Comparison of ENCODE assay signal across 12 mouse cellular contexts in the genomic region with DNA sequence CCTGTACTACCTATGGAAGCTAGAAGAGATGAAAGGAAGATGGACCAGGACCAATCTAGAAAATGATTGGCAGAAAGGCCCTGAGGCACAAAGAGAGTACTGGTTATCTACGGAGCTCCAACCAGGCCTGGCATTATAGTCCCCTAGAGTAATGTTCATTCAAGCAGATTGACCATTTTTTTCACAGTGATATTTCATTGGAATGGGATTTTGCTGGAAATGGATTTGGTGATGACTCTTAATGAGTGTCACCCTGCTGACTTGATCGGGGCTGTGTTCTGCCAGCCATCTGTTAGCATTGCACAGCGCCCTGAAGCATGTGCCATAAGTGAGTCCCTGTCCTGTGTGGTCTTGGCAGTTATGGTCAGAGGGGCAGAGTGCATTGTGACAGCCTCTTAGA.
A peak's percentile ranks its signal among the peaks of the same experiment; 100 is the strongest.
DNase-seq lines count a peak whose midpoint lies in the region; ATAC-seq and TF ChIP-seq lines count a peak whose summit lies in the region.
"Had no signal": no experiment of that assay in that cellular context is flagged by ENCODE, and none has a peak within 500 bp of the region (broad histone marks: within the 10 kb centered on the region; RNA-seq: fewer than 3 reads in every experiment).

No protein-coding gene starts in this region.

- H3K27ac ChIP-seq in cortical plate, adult 2 months (ENCODE audit: insufficient read depth, low read length), result peak overlapping the region; percentile 67; the same call in 1 of the 2 replicates
- no peak overlapping the region for H3K27ac ChIP-seq in neural tube, embryonic 12.5 days
- H3K27ac ChIP-seq in stomach, postnatal 0 days (replicated peaks), result no peak overlapping the region
- H3K27ac ChIP-seq: embryonic facial prominence, embryonic 10.5 days; lung, embryonic 15.5 days had no signal

- H3K9ac ChIP-seq in neural tube, embryonic 12.5 days, result no peak overlapping the region
- H3K9ac ChIP-seq in stomach, postnatal 0 days (ENCODE audit: low read length), result no peak overlapping the region
- H3K9ac ChIP-seq: lung, embryonic 15.5 days had no signal

- no peaks in the 10 kb centered on the region for H3K36me3 ChIP-seq in neural tube, embryonic 12.5 days
- H3K36me3 ChIP-seq in stomach, postnatal 0 days (ENCODE audit: control insufficient read depth, insufficient read depth, low read length), result no peaks in the 10 kb centered on the region
- H3K36me3 ChIP-seq: embryonic facial prominence, embryonic 10.5 days; lung, embryonic 15.5 days had no signal

- peaks cover 5% of the 10 kb centered on the region for H3K4me1 ChIP-seq in cortical plate, adult 2 months (ENCODE audit: control insufficient read depth, insufficient read depth, low read length)
- H3K4me1 ChIP-seq in neural tube, embryonic 12.5 days, result 0 out of 2 replicates have a peak, but pooled peaks cover 5% of the 10 kb centered on the region
- H3K4me1 ChIP-seq in stomach, postnatal 0 days (replicated peaks; ENCODE audit: control insufficient read depth, insufficient read depth), result no peaks in the 10 kb centered on the region
- H3K4me1 ChIP-seq: lung, embryonic 15.5 days had no signal

- peak; percentile 65 for DNase-seq in left cerebral cortex, postnatal 4 days
- no peak for DNase-seq in left cerebral cortex, adult 8-10 months (ENCODE audit: low spot score in 2 of 2)
- DNase-seq in cerebellum, adult 18-20 months, result peak; percentile 75 to 85
- no peak for DNase-seq in stomach, postnatal 0 days (ENCODE audit: low spot score)
- no peak for DNase-seq in urinary bladder, postnatal 4 days (ENCODE audit: low spot score in 2 of 2)
- DNase-seq in frontal cortex, postnatal 25 days (ENCODE audit: low spot score in 2 of 2), result no peak
- DNase-seq: gastrocnemius, postnatal 25 days; kidney, postnatal 25 days had no signal

- no peak overlapping the region for H3K4me2 ChIP-seq in neural tube, embryonic 12.5 days (replicated peaks)
- H3K4me2 ChIP-seq in stomach, postnatal 0 days (replicated peaks; ENCODE audit: low read depth), result no peak overlapping the region
- H3K4me2 ChIP-seq: lung, embryonic 15.5 days had no signal

- TF ChIP-seq POLR2A in cortical plate, adult 2 months (IDR thresholded peaks at IDR 0.05; ENCODE audit: extremely low read depth, insufficient read depth, low read length), result no peak

- no peaks in the 10 kb centered on the region for H3K27me3 ChIP-seq in neural tube, embryonic 12.5 days (replicated peaks)
- no peaks in the 10 kb centered on the region for H3K27me3 ChIP-seq in stomach, postnatal 0 days (ENCODE audit: control insufficient read depth, insufficient read depth, low read length)
- H3K27me3 ChIP-seq: lung, embryonic 15.5 days had no signal

- TF ChIP-seq EP300 in stomach, postnatal 0 days (optimal IDR thresholded peaks at IDR 0.05), result no peak

- H3K4me3 ChIP-seq in cortical plate, adult 2 months (ENCODE audit: insufficient read depth, low read length), result no peak overlapping the region
- no peak overlapping the region for H3K4me3 ChIP-seq in neural tube, embryonic 12.5 days
- H3K4me3 ChIP-seq in stomach, postnatal 0 days (ENCODE audit: low read depth, low read length), result no peak overlapping the region
- H3K4me3 ChIP-seq: embryonic facial prominence, embryonic 10.5 days; lung, embryonic 15.5 days had no signal

- WGBS in neural tube, embryonic 12.5 days, result 65% methylated on average over 3 of the region's 3 CpGs
- WGBS in stomach, postnatal 0 days, result 91% methylated on average over 3 of the region's 3 CpGs

- no peak for TF ChIP-seq CTCF in cortical plate, adult 2 months (IDR thresholded peaks at IDR 0.05; ENCODE audit: extremely low read depth, insufficient read depth, low read length)
- no peak for TF ChIP-seq CTCF in stomach, postnatal 0 days (IDR thresholded peaks at IDR 0.05; ENCODE audit: low read depth)

- H3K9me3 ChIP-seq in neural tube, embryonic 12.5 days, result no peaks in the 10 kb centered on the region
- H3K9me3 ChIP-seq in stomach, postnatal 0 days (ENCODE audit: control insufficient read depth, low read length), result no peaks in the 10 kb centered on the region
- H3K9me3 ChIP-seq: embryonic facial prominence, embryonic 10.5 days; lung, embryonic 15.5 days had no signal

- intact Hi-C loops in left cerebral cortex, postnatal 4 days (cut with DNase I), result no loop called here

- ATAC-seq in neural tube, embryonic 12.5 days (ENCODE audit: low FRiP score, low read depth), result peak; percentile 76
- ATAC-seq in stomach, postnatal 0 days (ENCODE audit: low FRiP score, low TSS enrichment), result no peak

Comparison
In these comparisons a context has a peak if more than half of its experiments do, and no peak if none do; other contexts are left out.
1. DNase-seq: peak in left cerebral cortex, postnatal 4 days (single experiment) and cerebellum, adult 18-20 months (2 of 2); none in left cerebral cortex, adult 8-10 months (0 of 2), stomach, postnatal 0 days (single experiment), urinary bladder, postnatal 4 days (0 of 2) and frontal cortex, postnatal 25 days (0 of 2).